Mouse (Mus musculus) neural tube, embryonic 11.5 days (tissue): Measurements from ENCODE around the gene Pdlim5. TPM values are rescaled to one million over a fixed set of nuclear protein-coding genes. Genes with fewer than 3 reads are reported as not detected.

Source experiments
- ATAC-seq: fragments of 200-750 bp; cut with Nextera tagmentation; 2 replicates; pipeline ENCODE4 v1.8.0; 2017; ENCODE audit warnings: moderate number of reproducible peaks, mild to moderate bottlenecking, moderate TSS enrichment, moderate library complexity; ENCODE audit not compliant: insufficient read depth, low FRiP score, low TSS enrichment
- DNase-seq: peaks from one replicate; pipeline ENCODE4 v3.0.0-alpha.2; 2015; ENCODE audit warnings: low spot score
- H3K27ac ChIP-seq: fragments of 300-500 bp; sonication (generic); 2 replicates; pipeline ENCODE4 v1.5.1; 2014; ENCODE audit warnings: low read depth, mild to moderate bottlenecking, low read length
- H3K27me3 ChIP-seq: fragments of 300-500 bp; sonication (generic); 2 replicates; pipeline ENCODE4 v1.6.1; 2014; ENCODE audit warnings: mild to moderate bottlenecking, low read length, mixed read lengths; ENCODE audit not compliant: control insufficient read depth, insufficient read depth
- H3K36me3 ChIP-seq: fragments of 300-500 bp; sonication (generic); 2 replicates; pipeline ENCODE4 v1.6.1; 2014; ENCODE audit warnings: mild to moderate bottlenecking, low read length, moderate library complexity, mixed read lengths; ENCODE audit not compliant: control insufficient read depth, insufficient read depth
- H3K4me1 ChIP-seq: fragments of 300-500 bp; sonication (generic); 2 replicates; pipeline ENCODE4 v1.6.1; 2014; ENCODE audit warnings: low read length, mixed read lengths; ENCODE audit not compliant: control insufficient read depth, insufficient read depth
- H3K4me2 ChIP-seq: fragments of 300-500 bp; sonication (generic); 2 replicates; pipeline ENCODE4 v1.6.1; 2014; ENCODE audit warnings: low read depth, mild to moderate bottlenecking, moderate library complexity
- H3K4me3 ChIP-seq: fragments of 300-500 bp; sonication (generic); 2 replicates; pipeline ENCODE4 v1.5.1; 2014; ENCODE audit warnings: low read depth, low read length
- H3K9ac ChIP-seq: fragments of 300-500 bp; sonication (generic); 2 replicates; pipeline ENCODE4 v1.6.1; 2014; ENCODE audit warnings: mild to moderate bottlenecking, low read length
- H3K9me3 ChIP-seq: fragments of 300-500 bp; sonication (generic); 2 replicates; pipeline ENCODE4 v1.6.1; 2016; ENCODE audit warnings: low read length; ENCODE audit not compliant: control insufficient read depth
- WGBS: fragments of 180-500 bp; shearing (Covaris S2); extraction: QIAGEN DNeasy Blood & Tissue Kit; methylation state at CpG from one replicate; pipeline ENCODE4 v1.1.7; 2014; 5-methylcytosine and 5-hydroxymethylcytosine counted together
- polyA plus RNA-seq: library from polyadenylated mRNA; unstranded; fragments of >200 nt; fragmentation: Nextera tagmentation; extraction: Ambion mirVana; gene quantifications from 2 replicates; pipeline ENCODE4 v1.2.1, GENCODE M21; 2014

Pdlim5 gene
- polyA plus RNA-seq, 1 experiment from 2014 or later: 20.8 TPM

DNA sequence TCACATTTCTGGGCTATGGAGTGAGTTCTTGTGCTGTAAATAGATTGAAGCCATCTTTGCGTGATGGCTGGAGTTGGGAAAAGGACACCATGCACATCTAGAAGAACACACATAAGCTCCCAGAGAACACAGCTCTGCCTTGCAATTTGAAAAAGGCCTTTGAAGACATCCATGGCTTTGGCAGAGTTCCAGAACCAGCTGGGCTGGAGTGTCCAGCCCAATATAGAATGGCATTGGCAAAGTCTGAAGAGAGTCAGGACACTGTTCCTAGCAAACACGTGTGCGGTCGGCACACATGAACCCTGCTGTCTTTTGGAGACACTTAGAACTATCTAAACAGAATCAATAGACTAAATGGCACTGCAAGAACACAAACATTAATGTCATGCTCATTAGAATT lies 26.7 kb upstream of the Pdlim5 start:
- DNase-seq (no peak), ATAC-seq (no peak)
- H3K27ac ChIP-seq: no peak overlapping the region
- 97% methylated on average over 4 of the region's 4 CpGs for WGBS
- no peak overlapping the region for H3K4me2 ChIP-seq
- H3K9me3 ChIP-seq: no peaks in the 10 kb centered on the region
- no peaks in the 10 kb centered on the region for H3K4me1 ChIP-seq
- no peak overlapping the region for H3K9ac ChIP-seq
- no peak overlapping the region for H3K4me3 ChIP-seq
- no peaks in the 10 kb centered on the region for H3K36me3 ChIP-seq
- H3K27me3 ChIP-seq: no peaks in the 10 kb centered on the region

GRCm38 (mm10) chr3:142421470-142421869 lies 26.0 kb upstream of the Pdlim5 start:
- H3K4me1 ChIP-seq: no peaks in the 10 kb centered on the region
- H3K9ac ChIP-seq: no peak overlapping the region
- 94% methylated on average over 3 of the region's 3 CpGs for WGBS
- DNase-seq (no peak), ATAC-seq (no peak)
- H3K27ac ChIP-seq: no peak overlapping the region
- no peaks in the 10 kb centered on the region for H3K9me3 ChIP-seq
- no peak overlapping the region for H3K4me3 ChIP-seq
- H3K4me2 ChIP-seq: no peak overlapping the region
- H3K27me3 ChIP-seq: no peaks in the 10 kb centered on the region
- no peaks in the 10 kb centered on the region for H3K36me3 ChIP-seq

DNA sequence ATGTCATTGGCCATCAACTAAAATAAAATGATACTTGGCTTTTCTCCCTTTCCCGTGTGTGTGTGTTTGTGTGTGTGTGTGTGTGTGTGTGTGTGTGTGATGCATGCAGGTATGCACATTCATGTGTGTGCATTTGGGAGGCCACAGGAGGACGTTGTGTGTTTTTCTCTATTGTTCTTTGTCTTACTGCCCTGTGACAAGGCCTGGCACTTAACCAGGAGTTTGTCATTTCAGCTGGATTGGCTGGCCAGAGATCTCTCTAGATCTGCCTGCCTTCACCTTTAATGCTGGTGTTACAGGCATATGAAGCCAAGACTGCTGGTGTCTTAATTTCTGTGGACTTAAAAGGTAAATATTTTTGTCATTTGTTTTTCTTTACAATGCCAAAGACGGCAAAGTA lies 22.5 kb upstream of the Pdlim5 start:
- H3K4me2 ChIP-seq: no peak overlapping the region

DNA sequence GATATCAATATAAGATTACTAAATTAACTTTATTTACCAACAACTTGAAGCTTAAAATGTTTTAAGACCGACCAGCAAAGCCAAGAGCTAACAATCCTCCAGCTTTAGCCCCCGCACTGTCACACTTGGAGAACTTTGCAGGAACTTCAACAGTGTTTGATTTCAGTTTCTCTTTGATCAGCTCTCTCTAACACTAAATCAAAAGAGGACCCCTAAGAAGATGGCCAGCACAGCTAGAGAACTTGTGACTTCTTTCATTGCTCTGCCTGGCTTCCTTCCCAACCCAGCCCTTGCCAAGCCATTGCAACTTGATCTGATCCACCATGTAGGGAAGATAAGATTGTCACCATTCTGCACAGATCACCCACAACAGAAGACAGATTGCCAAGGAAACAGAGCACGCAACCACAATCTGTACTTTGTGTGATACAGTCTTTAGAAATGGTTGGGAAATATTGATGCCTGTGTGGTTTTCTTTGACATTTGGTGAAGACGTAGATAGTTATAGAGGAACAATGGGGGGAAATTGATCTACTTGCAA lies 17.9 kb upstream of the Pdlim5 start:
- WGBS: 89% methylated on average over 4 of the region's 4 CpGs
- ATAC-seq: no peak
- Histone ChIP-seq H3K9me3 (no peaks in the 10 kb centered on the region), H3K27ac (no peak overlapping the region), H3K4me3 (no peak overlapping the region), H3K36me3 (no peaks in the 10 kb centered on the region), H3K9ac (no peak overlapping the region), H3K27me3 (no peaks in the 10 kb centered on the region), H3K4me1 (no peaks in the 10 kb centered on the region), H3K4me2 (no peak overlapping the region)
- DNase-seq: no peak

More for the DNA sequence above, 22.5 kb upstream of the Pdlim5 start:
- WGBS: 75% methylated on average over 3 of the region's 3 CpGs
- no peaks in the 10 kb centered on the region for H3K36me3 ChIP-seq
- ATAC-seq (no peak), DNase-seq (no peak)
- no peak overlapping the region for H3K27ac ChIP-seq
- no peaks in the 10 kb centered on the region for H3K4me1 ChIP-seq
- no peaks in the 10 kb centered on the region for H3K27me3 ChIP-seq
- H3K4me3 ChIP-seq: no peak overlapping the region
- no peaks in the 10 kb centered on the region for H3K9me3 ChIP-seq
- H3K9ac ChIP-seq: no peak overlapping the region

GRCm38 (mm10) chr3:142410930-142411329 lies 15.4 kb upstream of the Pdlim5 start:
- H3K4me2 ChIP-seq: no peak overlapping the region
- H3K27me3 ChIP-seq: no peaks in the 10 kb centered on the region
- H3K27ac ChIP-seq: no peak overlapping the region
- no peak for ATAC-seq
- DNase-seq: no peak
- no peaks in the 10 kb centered on the region for H3K9me3 ChIP-seq
- no peak overlapping the region for H3K4me3 ChIP-seq
- no peaks in the 10 kb centered on the region for H3K4me1 ChIP-seq
- H3K9ac ChIP-seq: no peak overlapping the region
- no peaks in the 10 kb centered on the region for H3K36me3 ChIP-seq

- Histone ChIP-seq H3K4me3 (peak overlapping the region; percentile 79), H3K4me1 (no peaks in the 10 kb centered on the region), H3K4me2 (peak overlapping the region; percentile 74), H3K27me3 (no peaks in the 10 kb centered on the region), H3K9ac (peak overlapping the region; percentile 73), H3K9me3 (no peaks in the 10 kb centered on the region), H3K27ac (0 out of 2 replicates have a peak overlapping the region, but pooled peaks have one; percentile 27), H3K36me3 (no peaks in the 10 kb centered on the region)
- under 1% methylated on average over 61 of the region's 64 CpGs for WGBS
- DNase-seq: peak; percentile 31
- ATAC-seq: peak; percentile 81
These were observed 544 bp downstream of the Pdlim5 start for GRCm38 (mm10) chr3:142394796-142395508.

DNA sequence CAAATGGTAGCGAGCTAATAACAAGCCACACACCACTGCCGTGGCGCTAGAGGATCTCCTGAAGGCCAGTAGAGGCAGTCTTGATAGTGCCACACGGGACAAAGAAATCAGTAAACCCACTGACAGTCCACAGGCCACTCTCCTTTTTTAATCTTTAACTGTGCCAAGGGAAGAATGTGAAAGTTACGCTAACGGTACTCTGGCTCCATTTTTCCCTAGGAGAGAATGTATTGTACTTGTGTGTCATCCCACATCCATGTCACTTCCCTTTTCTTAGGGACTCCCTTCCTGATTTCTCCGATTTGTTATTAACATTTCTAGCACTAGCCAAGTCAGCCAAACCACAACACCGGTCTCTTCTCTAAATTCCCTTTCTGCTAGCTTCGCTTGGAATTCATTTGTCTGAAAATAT lies 1.5 kb downstream of the Pdlim5 start:
- H3K9ac ChIP-seq: no peak overlapping the region
- no peak for ATAC-seq
- DNase-seq: no peak
- peak overlapping the region; percentile 74 for H3K4me2 ChIP-seq
- H3K9me3 ChIP-seq: no peaks in the 10 kb centered on the region
- H3K36me3 ChIP-seq: no peaks in the 10 kb centered on the region
- H3K4me3 ChIP-seq: peak overlapping the region; percentile 79
- no peaks in the 10 kb centered on the region for H3K27me3 ChIP-seq
- no peaks in the 10 kb centered on the region for H3K4me1 ChIP-seq
- H3K27ac ChIP-seq: no peak overlapping the region
- 47% methylated on average over 9 of the region's 9 CpGs for WGBS

GRCm38 (mm10) chr3:142391531-142391930 lies 4.0 kb downstream of the Pdlim5 start:
- DNase-seq (no peak), ATAC-seq (no peak)
- H3K9me3 ChIP-seq: no peaks in the 10 kb centered on the region
- H3K27ac ChIP-seq: no peak overlapping the region
- no peaks in the 10 kb centered on the region for H3K4me1 ChIP-seq
- WGBS: 76% methylated on average over 5 of the region's 5 CpGs
- H3K4me2 ChIP-seq: no peak overlapping the region
- H3K27me3 ChIP-seq: no peaks in the 10 kb centered on the region
- H3K9ac ChIP-seq: no peak overlapping the region
- H3K36me3 ChIP-seq: no peaks in the 10 kb centered on the region
- H3K4me3 ChIP-seq: no peak overlapping the region

- H3K4me3 ChIP-seq: no peak overlapping the region
- H3K4me2 ChIP-seq: no peak overlapping the region
- DNase-seq (no peak), ATAC-seq (no peak)
- H3K9me3 ChIP-seq: no peaks in the 10 kb centered on the region
- WGBS: 72% methylated on average over 2 of the region's 2 CpGs
- H3K4me1 ChIP-seq: no peaks in the 10 kb centered on the region
- no peaks in the 10 kb centered on the region for H3K27me3 ChIP-seq
- H3K27ac ChIP-seq: no peak overlapping the region
- no peaks in the 10 kb centered on the region for H3K36me3 ChIP-seq
- H3K9ac ChIP-seq: no peak overlapping the region
These were observed 5.2 kb downstream of the Pdlim5 start for GRCm38 (mm10) chr3:142390288-142390687.
